ENCODE assay signal across 8 mouse cellular contexts in the genomic region with DNA sequence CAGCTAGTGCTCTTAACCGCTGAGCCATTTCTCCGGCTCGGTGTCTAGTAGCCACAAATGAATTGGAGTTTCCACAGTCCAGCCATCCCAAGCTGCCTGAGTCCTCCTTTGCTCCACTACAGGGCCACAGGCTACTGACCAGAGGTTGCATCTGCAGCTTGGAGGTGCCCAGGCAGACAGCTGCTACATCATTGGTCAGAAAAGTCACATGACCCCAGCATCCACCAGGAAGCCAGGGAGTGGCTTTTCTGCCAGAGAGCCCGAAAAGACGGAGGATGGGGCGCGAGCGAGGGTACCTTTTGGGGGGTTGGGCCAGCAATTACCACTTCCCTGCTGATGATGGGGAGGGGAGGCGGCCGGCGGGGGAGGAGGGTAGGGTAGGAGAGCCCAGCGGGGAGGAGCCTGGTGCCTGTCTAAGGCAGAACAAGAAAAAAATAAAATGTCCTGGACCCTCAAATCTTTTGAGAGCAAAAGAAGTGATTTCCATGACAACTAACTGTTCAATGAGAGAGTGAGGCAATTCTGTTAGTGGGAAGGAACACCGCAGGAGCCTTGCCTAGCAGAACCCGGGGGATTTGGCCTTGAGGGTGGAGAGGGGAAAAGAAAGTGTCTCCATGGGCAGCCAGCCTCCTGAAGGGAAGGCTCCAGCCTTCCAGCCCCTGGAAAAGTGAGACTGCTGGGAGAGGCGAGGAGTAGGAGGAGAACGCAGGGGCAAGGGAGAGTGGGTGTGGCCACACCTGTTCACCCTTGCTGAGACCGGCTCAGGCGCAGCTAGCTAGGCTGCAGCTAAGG. TPM values are rescaled to one million over a fixed set of nuclear protein-coding genes. Genes with fewer than 3 reads are reported as not detected.
DNase-seq lines count a peak whose midpoint lies in the region; ATAC-seq lines count a peak whose summit lies in the region.
"Had no signal": no experiment of that assay in that cellular context is flagged by ENCODE, and none has a peak within 500 bp of the region (broad histone marks: within the 10 kb centered on the region; RNA-seq: fewer than 3 reads in every experiment).

No protein-coding gene starts in this region.

- H3K4me3 ChIP-seq in heart, embryonic 15.5 days, result peak overlapping the region; percentile 31
- H3K4me3 ChIP-seq in stomach, embryonic 14.5 days (ENCODE audit: low read depth, low read length), result peak overlapping the region; percentile 26
- H3K4me3 ChIP-seq: heart, adult 2 months had no signal

- no peak for ATAC-seq in heart, embryonic 15.5 days (replicated peaks; ENCODE audit: insufficient number of reproducible peaks, insufficient read depth, low FRiP score, low read depth)
- ATAC-seq in stomach, embryonic 14.5 days (ENCODE audit: insufficient number of reproducible peaks, insufficient read depth, low FRiP score, low read depth), result peak; percentile 65; the same call in 1 of the 2 replicates

- H3K36me3 ChIP-seq in heart, embryonic 15.5 days, result no peaks in the 10 kb centered on the region
- H3K36me3 ChIP-seq in stomach, embryonic 14.5 days (ENCODE audit: control insufficient read depth, insufficient read depth, low read length), result no peaks in the 10 kb centered on the region

- 5% methylated on average over 18 of the region's 18 CpGs for WGBS in heart, embryonic 15.5 days
- 3% methylated on average over 18 of the region's 18 CpGs for WGBS in stomach, embryonic 14.5 days

- H3K27me3 ChIP-seq in heart, embryonic 15.5 days, result peaks cover 12% of the 10 kb centered on the region
- no peaks in the 10 kb centered on the region for H3K27me3 ChIP-seq in stomach, embryonic 14.5 days (ENCODE audit: control insufficient read depth, insufficient read depth, low read length)

- H3K9me3 ChIP-seq in heart, embryonic 15.5 days (replicated peaks), result no peaks in the 10 kb centered on the region
- no peaks in the 10 kb centered on the region for H3K9me3 ChIP-seq in stomach, embryonic 14.5 days (ENCODE audit: control insufficient read depth, low read depth, low read length)

- H3K4me1 ChIP-seq in heart, embryonic 15.5 days (replicated peaks), result peaks cover 5% of the 10 kb centered on the region; the same call in 1 of the 2 replicates
- H3K4me1 ChIP-seq in stomach, embryonic 14.5 days (ENCODE audit: control insufficient read depth, insufficient read depth, low read length), result 0 out of 2 replicates have a peak, but pooled peaks cover 4% of the 10 kb centered on the region

- no peak overlapping the region for H3K27ac ChIP-seq in heart, embryonic 15.5 days
- no peak overlapping the region for H3K27ac ChIP-seq in stomach, embryonic 14.5 days (ENCODE audit: low read length)
- H3K27ac ChIP-seq: heart, adult 2 months had no signal

- DNase-seq in right cerebral cortex, postnatal 4 days, result peak; percentile 32
- DNase-seq in right cerebral cortex, postnatal 25 days, result no peak
- peak; percentile 31 to 33 for DNase-seq in cerebellum, postnatal 36 days
- DNase-seq in layer of hippocampus, postnatal 10 days (ENCODE audit: low spot score in 2 of 2), result peak; percentile 44 to 52
- DNase-seq in frontal cortex, postnatal 14 days (ENCODE audit: low spot score in 2 of 2), result no peak

- peak overlapping the region; percentile 49 for H3K4me2 ChIP-seq in heart, embryonic 15.5 days
- peak overlapping the region; percentile 48 for H3K4me2 ChIP-seq in stomach, embryonic 14.5 days (replicated peaks; ENCODE audit: low read depth, low read length)

- H3K9ac ChIP-seq in heart, embryonic 15.5 days, result no peak overlapping the region
- H3K9ac ChIP-seq in stomach, embryonic 14.5 days (replicated peaks; ENCODE audit: low read depth, low read length), result no peak overlapping the region

RNA-seq across cellular contexts. Expression of gene Tmem132b, which starts 57.5 kb away (rescaled TPM):
- polyA plus RNA-seq in heart, embryonic 15.5 days (2015; fragmentation: Nextera tagmentation; extraction: Ambion mirVana), result 0.01 TPM in 1 of 2 replicates, not detected in the other
- total RNA-seq in layer of hippocampus, postnatal 10 days (2021), result 10 to 100 TPM; 82.4 to 84.0 TPM
- 0.36 and 0.62 TPM in 2 replicates for polyA plus RNA-seq in stomach, embryonic 14.5 days (2014; fragmentation: Nextera tagmentation; extraction: Ambion mirVana)
- total RNA-seq: heart, adult 2 months had no signal
- polyA plus RNA-seq: heart, adult 2 months had no signal

Comparison
In these comparisons a context has a peak if more than half of its experiments do, and no peak if none do; other contexts are left out.
1. DNase-seq: peak in right cerebral cortex, postnatal 4 days (single experiment), cerebellum, postnatal 36 days (2 of 2) and layer of hippocampus, postnatal 10 days (2 of 2); none in right cerebral cortex, postnatal 25 days (single experiment) and frontal cortex, postnatal 14 days (0 of 2).